ENCODE assay signal across 10 mouse cellular contexts in the genomic region with DNA sequence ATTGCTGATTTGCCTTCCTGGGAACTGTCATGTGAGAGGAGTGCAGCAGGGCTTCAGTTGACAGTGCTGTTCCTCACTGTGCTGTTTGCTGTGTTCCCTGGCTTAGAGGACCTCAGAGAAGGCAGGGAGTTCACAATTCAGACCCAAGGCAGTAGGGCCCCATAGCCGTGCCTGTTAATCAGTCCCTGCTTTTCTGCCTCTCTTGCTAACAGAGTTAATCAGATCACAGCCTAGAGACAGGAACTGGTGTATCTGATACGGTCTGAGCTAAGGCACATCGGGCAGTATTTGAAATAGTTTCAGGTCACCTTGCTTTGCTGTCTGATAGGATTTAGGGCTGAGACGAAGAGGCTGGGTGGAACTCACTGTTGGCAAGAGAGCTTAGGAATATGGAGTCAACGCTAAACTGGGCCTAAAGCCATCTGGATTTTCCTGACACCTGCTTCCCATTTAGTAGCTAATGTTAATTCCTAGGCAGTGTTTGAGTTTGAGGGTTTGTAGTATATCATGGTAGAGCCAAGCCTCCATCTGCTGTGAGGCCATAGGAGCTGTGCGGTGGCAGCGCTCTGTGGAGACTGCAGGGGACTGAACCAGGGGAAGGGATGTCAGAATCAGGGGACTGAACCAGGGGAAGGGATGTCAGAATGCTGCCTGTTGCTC. TPM values are rescaled to one million over a fixed set of nuclear protein-coding genes. Genes with fewer than 3 reads are reported as not detected.
DNase-seq lines count a peak whose midpoint lies in the region; ATAC-seq and TF ChIP-seq lines count a peak whose summit lies in the region.
"Had no signal": no experiment of that assay in that cellular context is flagged by ENCODE, and none has a peak within 500 bp of the region (broad histone marks: within the 10 kb centered on the region; RNA-seq: fewer than 3 reads in every experiment).

No protein-coding gene starts in this region.

- no peak for TF ChIP-seq CTCF in lung, postnatal 0 days (IDR thresholded peaks at IDR 0.05)

- no peak overlapping the region for H3K4me2 ChIP-seq in lung, postnatal 0 days (replicated peaks; ENCODE audit: low read depth, low read length)
- no peak overlapping the region for H3K4me2 ChIP-seq in neural tube, embryonic 15.5 days

- no peaks in the 10 kb centered on the region for H3K27me3 ChIP-seq in lung, postnatal 0 days (replicated peaks; ENCODE audit: insufficient read depth, low read length)
- H3K27me3 ChIP-seq in limb, embryonic 10.5 days (ENCODE audit: low read depth, poor library complexity, severe bottlenecking) = no peaks in the 10 kb centered on the region
- H3K27me3 ChIP-seq in neural tube, embryonic 15.5 days (replicated peaks) = no peaks in the 10 kb centered on the region

- peaks cover 12% of the 10 kb centered on the region for H3K4me1 ChIP-seq in lung, postnatal 0 days (ENCODE audit: insufficient read depth, low read depth, low read length)
- peaks cover 37% of the 10 kb centered on the region for H3K4me1 ChIP-seq in limb, embryonic 10.5 days
- H3K4me1 ChIP-seq in neural tube, embryonic 15.5 days = peaks cover 29% of the 10 kb centered on the region

- H3K9ac ChIP-seq in lung, postnatal 0 days (replicated peaks; ENCODE audit: low read depth) = no peak overlapping the region
- H3K9ac ChIP-seq in neural tube, embryonic 15.5 days (replicated peaks) = no peak overlapping the region

- H3K4me3 ChIP-seq in lung, postnatal 0 days (ENCODE audit: low read depth, low read length) = no peak overlapping the region
- H3K4me3 ChIP-seq in limb, embryonic 10.5 days = no peak overlapping the region
- no peak overlapping the region for H3K4me3 ChIP-seq in neural tube, embryonic 15.5 days (replicated peaks)

- WGBS in lung, postnatal 0 days = 50% methylated on average over 7 of the region's 7 CpGs
- 44% methylated on average over 7 of the region's 7 CpGs for WGBS in limb, embryonic 10.5 days
- 58% methylated on average over 7 of the region's 7 CpGs for WGBS in neural tube, embryonic 15.5 days

- no peaks in the 10 kb centered on the region for H3K36me3 ChIP-seq in lung, postnatal 0 days (ENCODE audit: insufficient read depth, low read length)
- H3K36me3 ChIP-seq in limb, embryonic 10.5 days = peaks cover 24% of the 10 kb centered on the region
- 0 out of 2 replicates have a peak, but pooled peaks cover 3% of the 10 kb centered on the region for H3K36me3 ChIP-seq in neural tube, embryonic 15.5 days

- H3K9me3 ChIP-seq in lung, postnatal 0 days (ENCODE audit: low read length) = no peaks in the 10 kb centered on the region
- no peaks in the 10 kb centered on the region for H3K9me3 ChIP-seq in limb, embryonic 10.5 days (replicated peaks)
- no peaks in the 10 kb centered on the region for H3K9me3 ChIP-seq in neural tube, embryonic 15.5 days (replicated peaks)

- TF ChIP-seq EP300 in lung, postnatal 0 days (IDR thresholded peaks at IDR 0.05) = no peak

- no peak for ATAC-seq in lung, postnatal 0 days
- no peak for ATAC-seq in neural tube, embryonic 15.5 days (ENCODE audit: low FRiP score)

- no peak for DNase-seq in lung, postnatal 0 days (ENCODE audit: low spot score)
- no peak for DNase-seq in lung, adult 18-20 months
- DNase-seq in cerebellum, postnatal 36 days = peak; percentile 48 to 60
- no peak for DNase-seq in limb, embryonic 10.5 days (ENCODE audit: low spot score)
- no peak for DNase-seq in yolk sac, embryonic 10.5 days (ENCODE audit: low spot score)
- no peak for DNase-seq in gastrocnemius, postnatal 4 days (ENCODE audit: low spot score in 2 of 2)
- DNase-seq in lung, postnatal 36 days = no peak
- DNase-seq: adrenal gland, postnatal 14 days had no signal

- H3K27ac ChIP-seq in lung, postnatal 0 days (ENCODE audit: low read length) = peak overlapping the region; percentile 47
- H3K27ac ChIP-seq in limb, embryonic 10.5 days = peak overlapping the region; percentile 47
- H3K27ac ChIP-seq in neural tube, embryonic 15.5 days (replicated peaks) = peak overlapping the region; percentile 33; the same call in 1 of the 2 replicates

RNA-seq across cellular contexts. Expression of a gene that starts 14.0 kb away (rescaled TPM):
- 57.7 and 69.7 TPM in 2 replicates for polyA plus RNA-seq in lung, postnatal 0 days (2015; fragmentation: Nextera tagmentation; extraction: Ambion mirVana)
- 20.1 and 20.6 TPM in 2 replicates for polyA plus RNA-seq in limb, embryonic 10.5 days (2016; fragmentation: Nextera tagmentation; extraction: Ambion mirVana)
- polyA plus RNA-seq in neural tube, embryonic 15.5 days (2015; fragmentation: Nextera tagmentation; extraction: Ambion mirVana) = 16.8 and 20.2 TPM in 2 replicates
- 10 to 100 TPM; 47.3 to 54.5 TPM for total RNA-seq in gastrocnemius, postnatal 4 days (2021)

RNA-seq across cellular contexts. Expression of a gene that starts 37.1 kb away (rescaled TPM):
- 0.07 TPM in 1 of 2 replicates, not detected in the other for polyA plus RNA-seq in lung, postnatal 0 days (2015; fragmentation: Nextera tagmentation; extraction: Ambion mirVana)
- polyA plus RNA-seq in limb, embryonic 10.5 days (2016; fragmentation: Nextera tagmentation; extraction: Ambion mirVana) = not detected in 2 replicates
- 0.05 TPM in 1 of 2 replicates, not detected in the other for polyA plus RNA-seq in neural tube, embryonic 15.5 days (2015; fragmentation: Nextera tagmentation; extraction: Ambion mirVana)
- total RNA-seq in gastrocnemius, postnatal 4 days (2021) = not detected
- total RNA-seq: adrenal gland, postnatal 14 days; layer of hippocampus, adult 8-10 months had no signal

RNA-seq across cellular contexts. Expression of a gene that starts 49.1 kb away (rescaled TPM):
- 23.6 and 28.8 TPM in 2 replicates for polyA plus RNA-seq in lung, postnatal 0 days (2015; fragmentation: Nextera tagmentation; extraction: Ambion mirVana)
- polyA plus RNA-seq in limb, embryonic 10.5 days (2016; fragmentation: Nextera tagmentation; extraction: Ambion mirVana) = 43.1 and 46.2 TPM in 2 replicates
- polyA plus RNA-seq in neural tube, embryonic 15.5 days (2015; fragmentation: Nextera tagmentation; extraction: Ambion mirVana) = 50.1 and 50.7 TPM in 2 replicates
- total RNA-seq in gastrocnemius, postnatal 4 days (2021) = 10 to 100 TPM; 47.4 to 55.9 TPM

Comparison
In these comparisons a context has a peak if more than half of its experiments do, and no peak if none do; other contexts are left out.
1. DNase-seq: peak in cerebellum, postnatal 36 days (2 of 2); none in lung, postnatal 0 days (single experiment), lung, adult 18-20 months (0 of 2), limb, embryonic 10.5 days (single experiment), yolk sac, embryonic 10.5 days (single experiment), gastrocnemius, postnatal 4 days (0 of 2) and lung, postnatal 36 days (single experiment).
2. Peak in every context shown above with its lines, with median percentiles within 50 percentile points of each other: H3K27ac ChIP-seq.